Mouse (Mus musculus) heart, postnatal 0 days (tissue): Measurements from ENCODE around the gene Csnk1d.

ENCODE experiments used
- CTCF ChIP-seq: IDR thresholded peaks from 2 replicates; pipeline ENCODE4 v1.5.1; 2016; ENCODE audit warnings: antibody characterized with exemption, control low read depth, low read depth
- EP300 ChIP-seq: IDR thresholded peaks from 2 replicates; pipeline ENCODE4 v1.6.1; 2016; ENCODE audit warnings: antibody characterized with exemption, low read depth

DNA sequence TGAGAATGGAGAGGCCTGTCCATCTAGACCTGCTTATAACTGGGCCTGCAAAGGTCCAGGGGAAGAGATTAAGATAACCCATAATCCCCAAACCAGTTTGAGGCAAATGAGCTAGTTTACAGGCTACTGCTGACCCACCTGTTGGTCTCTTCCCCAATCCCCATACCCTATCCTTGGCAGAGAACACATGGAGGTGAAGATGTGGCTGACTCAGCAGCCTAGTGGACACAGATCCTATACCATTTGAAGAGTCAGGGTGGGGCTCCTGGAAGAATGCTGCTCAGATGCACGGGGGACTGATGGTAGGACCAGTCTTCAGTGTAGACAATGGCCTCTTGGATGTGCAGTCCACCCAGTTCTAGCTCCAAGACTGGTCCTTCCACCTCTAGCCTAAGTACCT is 30.9 kb downstream of the Csnk1d start:
- no peak for TF ChIP-seq CTCF
- no peak for TF ChIP-seq EP300
